24 mouse cellular contexts compared by ENCODE assay signal in genomic region chr5:13149909-13150308, GRCm38 (mm10). TPM values are rescaled to one million over a fixed set of nuclear protein-coding genes. Genes with fewer than 3 reads are reported as not detected.
"Had no signal": no experiment of that assay in that cellular context is flagged by ENCODE, and none has a peak within 500 bp of the region (broad histone marks: within the 10 kb centered on the region; RNA-seq: fewer than 3 reads in every experiment).

No protein-coding gene starts in this region.

- H3K9me3 ChIP-seq: kidney, embryonic 15.5 days; limb, embryonic 12.5 days; limb, embryonic 15.5 days; megakaryocyte, embryonic 14.5 days; midbrain, embryonic 12.5 days; neural tube, embryonic 13.5 days; stomach, embryonic 15.5 days had no signal

- H3K4me3 ChIP-seq: kidney, embryonic 15.5 days; limb, embryonic 12.5 days; limb, embryonic 15.5 days; megakaryocyte, embryonic 14.5 days; midbrain, embryonic 12.5 days; myocyte; neural tube, embryonic 13.5 days; stomach, embryonic 15.5 days had no signal

- H3K9ac ChIP-seq: kidney, embryonic 15.5 days; limb, embryonic 12.5 days; limb, embryonic 15.5 days; liver, embryonic 14.5 days; liver, postnatal 0 days; lung, embryonic 14.5 days; midbrain, embryonic 12.5 days; neural tube, embryonic 13.5 days; stomach, embryonic 15.5 days had no signal

- H3K4me1 ChIP-seq: limb, embryonic 15.5 days; megakaryocyte, embryonic 14.5 days; stomach, embryonic 15.5 days had no signal

- H3K4me2 ChIP-seq: kidney, embryonic 15.5 days; limb, embryonic 12.5 days; limb, embryonic 15.5 days; liver, embryonic 11.5 days; lung, embryonic 14.5 days; midbrain, embryonic 12.5 days; neural tube, embryonic 13.5 days; stomach, embryonic 15.5 days had no signal

- DNase-seq: kidney, adult 8-10 months; kidney, postnatal 10 days; kidney, postnatal 4 days; left cerebral cortex, postnatal 4 days; liver, postnatal 0 days; lung, embryonic 14.5 days; retina, postnatal 1 day; right cerebral cortex, postnatal 25 days; spleen, adult 18-20 months; thymus, postnatal 25 days had no signal

- H3K27me3 ChIP-seq: kidney, embryonic 15.5 days; limb, embryonic 12.5 days; limb, embryonic 15.5 days; megakaryocyte, embryonic 14.5 days; midbrain, embryonic 12.5 days; neural tube, embryonic 13.5 days; stomach, embryonic 15.5 days had no signal

- ATAC-seq: liver, postnatal 0 days; lung, postnatal 0 days had no signal

- H3K36me3 ChIP-seq: kidney, embryonic 15.5 days; limb, embryonic 12.5 days; limb, embryonic 15.5 days; midbrain, embryonic 12.5 days; neural tube, embryonic 13.5 days; stomach, embryonic 15.5 days had no signal

- H3K27ac ChIP-seq: kidney, embryonic 15.5 days; limb, embryonic 12.5 days; limb, embryonic 15.5 days; liver, embryonic 14.5 days; macrophage; midbrain, embryonic 12.5 days; neural tube, embryonic 13.5 days; stomach, embryonic 15.5 days had no signal

RNA-seq across cellular contexts. Expression of gene Sema3a, which starts 24.7 kb away (rescaled TPM):
- total RNA-seq: monocyte, adult 5-6 weeks; neutrophil, adult 5-6 weeks had no signal
- polyA plus RNA-seq: macrophage had no signal
